Mouse (Mus musculus): Measurements from ENCODE around the gene Mrps35.

- no peak for TF ChIP-seq CTCF (IDR thresholded peaks at IDR 0.05; ENCODE audit: control insufficient read depth, insufficient read depth, insufficient replicate concordance, low read depth, low read length)
- peak; percentile 80 for TF ChIP-seq POLR2A (IDR thresholded peaks at IDR 0.05; ENCODE audit: control insufficient read depth, low read depth, low read length)
Measured at GRCm38 (mm10) chr6:147042291-147043290, at the start of gene Mrps35.
